ENCODE assay signal across 34 mouse cellular contexts in the genomic region with DNA sequence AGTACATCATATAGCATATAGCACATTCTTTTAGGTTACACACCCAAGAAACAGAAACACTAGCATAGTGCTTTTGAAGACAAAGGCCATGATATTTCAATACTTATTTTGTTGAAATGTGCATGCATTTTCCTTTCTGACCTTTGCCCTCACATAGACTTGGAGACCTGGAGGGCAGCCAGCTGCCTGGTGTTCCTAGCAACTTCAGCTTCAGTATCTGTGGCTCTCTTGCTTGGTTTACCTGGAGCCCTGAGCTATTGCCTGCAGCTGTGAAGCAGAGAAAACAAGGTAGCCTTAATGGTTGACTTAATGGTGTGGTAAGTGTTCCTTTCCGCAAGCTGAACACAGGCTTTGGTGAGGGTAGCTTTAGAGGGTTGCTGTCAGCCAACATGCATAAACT.
DNase-seq lines count a peak whose midpoint lies in the region; ATAC-seq and TF ChIP-seq lines count a peak whose summit lies in the region.
"Had no signal": no experiment of that assay in that cellular context is flagged by ENCODE, and none has a peak within 500 bp of the region (broad histone marks: within the 10 kb centered on the region; RNA-seq: fewer than 3 reads in every experiment).

No protein-coding gene starts in this region.

- no peak overlapping the region for H3K4me3 ChIP-seq in liver, adult 2 months (ENCODE audit: insufficient read depth, low read depth, low read length)
- H3K4me3 ChIP-seq in liver, postnatal 0 days (ENCODE audit: low read depth, low read length) = no peak overlapping the region
- no peak overlapping the region for H3K4me3 ChIP-seq in kidney, postnatal 0 days (replicated peaks; ENCODE audit: low read depth, low read length)
- H3K4me3 ChIP-seq: embryonic facial prominence, embryonic 12.5 days; gastrocnemius, adult 2 months; heart, adult 2 months; heart, embryonic 13.5 days; intestine, embryonic 15.5 days; layer of hippocampus, adult 2 months; liver, embryonic 15.5 days; lung, embryonic 15.5 days; neural tube, embryonic 12.5 days had no signal

- H3K27ac ChIP-seq in liver, adult 2 months (replicated peaks; ENCODE audit: insufficient read depth, low read depth, low read length) = no peak overlapping the region
- no peak overlapping the region for H3K27ac ChIP-seq in liver, postnatal 0 days (ENCODE audit: low read depth)
- no peak overlapping the region for H3K27ac ChIP-seq in kidney, postnatal 0 days
- H3K27ac ChIP-seq: embryonic facial prominence, embryonic 12.5 days; gastrocnemius, adult 2 months; heart, adult 2 months; heart, embryonic 13.5 days; intestine, embryonic 15.5 days; layer of hippocampus, adult 2 months; liver, embryonic 15.5 days; lung, embryonic 15.5 days; neural tube, embryonic 12.5 days; stomach, postnatal 0 days had no signal

- H3K9me3 ChIP-seq in liver, postnatal 0 days (ENCODE audit: low read length) = no peaks in the 10 kb centered on the region
- no peaks in the 10 kb centered on the region for H3K9me3 ChIP-seq in kidney, postnatal 0 days (replicated peaks; ENCODE audit: low read length)
- H3K9me3 ChIP-seq: embryonic facial prominence, embryonic 12.5 days; G1E; heart, embryonic 13.5 days; intestine, embryonic 15.5 days; liver, embryonic 15.5 days; lung, embryonic 15.5 days; neural tube, embryonic 12.5 days had no signal

- H3K79me2 ChIP-seq in liver, adult 2 months (ENCODE audit: control insufficient read depth, insufficient read depth, low read length) = no peaks in the 10 kb centered on the region

- no peak for ATAC-seq in liver, postnatal 0 days
- ATAC-seq in kidney, postnatal 0 days (replicated peaks; ENCODE audit: low FRiP score, low read depth) = no peak; the same call in 1 of the 2 replicates
- ATAC-seq: forebrain, embryonic 14.5 days; hindbrain, embryonic 16.5 days; intestine, embryonic 15.5 days; midbrain, embryonic 16.5 days had no signal

- H3K36me3 ChIP-seq in liver, adult 2 months (ENCODE audit: control insufficient read depth, insufficient read depth, low read length) = no peaks in the 10 kb centered on the region
- no peaks in the 10 kb centered on the region for H3K36me3 ChIP-seq in liver, postnatal 0 days (replicated peaks; ENCODE audit: insufficient read depth, low read length)
- H3K36me3 ChIP-seq in kidney, postnatal 0 days (ENCODE audit: insufficient read depth, low read length) = no peaks in the 10 kb centered on the region
- H3K36me3 ChIP-seq: embryonic facial prominence, embryonic 12.5 days; G1E; heart, embryonic 13.5 days; intestine, embryonic 15.5 days; liver, embryonic 15.5 days; lung, embryonic 15.5 days; neural tube, embryonic 12.5 days had no signal

- H3K9ac ChIP-seq in liver, adult 2 months (ENCODE audit: low read depth, low read length) = no peak overlapping the region
- H3K9ac ChIP-seq in liver, postnatal 0 days (replicated peaks) = no peak overlapping the region
- no peak overlapping the region for H3K9ac ChIP-seq in kidney, postnatal 0 days (ENCODE audit: low read depth, low read length)
- H3K9ac ChIP-seq: embryonic facial prominence, embryonic 12.5 days; heart, embryonic 13.5 days; intestine, embryonic 15.5 days; liver, embryonic 15.5 days; lung, embryonic 15.5 days; neural tube, embryonic 12.5 days had no signal

- H3K27me3 ChIP-seq in liver, adult 2 months (ENCODE audit: control insufficient read depth, insufficient read depth, low read length) = no peaks in the 10 kb centered on the region
- H3K27me3 ChIP-seq in liver, postnatal 0 days (ENCODE audit: insufficient read depth, low read length) = no peaks in the 10 kb centered on the region
- H3K27me3 ChIP-seq in kidney, postnatal 0 days (ENCODE audit: insufficient read depth, low read length) = no peaks in the 10 kb centered on the region
- H3K27me3 ChIP-seq: embryonic facial prominence, embryonic 12.5 days; heart, embryonic 13.5 days; intestine, embryonic 15.5 days; liver, embryonic 15.5 days; lung, embryonic 15.5 days; neural tube, embryonic 12.5 days had no signal

- intact Hi-C loops in left cerebral cortex, postnatal 4 days (cut with DNase I) = no loop called here

- H3K4me2 ChIP-seq in liver, postnatal 0 days (ENCODE audit: low read depth, low read length) = no peak overlapping the region
- no peak overlapping the region for H3K4me2 ChIP-seq in kidney, postnatal 0 days (ENCODE audit: low read length)
- H3K4me2 ChIP-seq: embryonic facial prominence, embryonic 12.5 days; heart, embryonic 13.5 days; intestine, embryonic 15.5 days; liver, embryonic 15.5 days; lung, embryonic 15.5 days; midbrain, embryonic 11.5 days; neural tube, embryonic 12.5 days had no signal

- WGBS in liver, adult 2 months = 100% methylated on average over 1 of the region's 1 CpGs
- 69% methylated on average over 1 of the region's 1 CpGs for WGBS in liver, postnatal 0 days (ENCODE audit: insufficient replicate concordance)
- WGBS in kidney, postnatal 0 days = 51% methylated on average over 1 of the region's 1 CpGs

- no peak for TF ChIP-seq EP300 in liver, postnatal 0 days (IDR thresholded peaks at IDR 0.05; ENCODE audit: low read depth)

- no peaks in the 10 kb centered on the region for H3K4me1 ChIP-seq in liver, adult 2 months (ENCODE audit: control insufficient read depth, insufficient read depth, low read length)
- no peaks in the 10 kb centered on the region for H3K4me1 ChIP-seq in liver, postnatal 0 days (ENCODE audit: insufficient read depth)
- no peaks in the 10 kb centered on the region for H3K4me1 ChIP-seq in kidney, postnatal 0 days (replicated peaks; ENCODE audit: insufficient read depth, low read length)
- H3K4me1 ChIP-seq: embryonic facial prominence, embryonic 12.5 days; heart, embryonic 13.5 days; intestine, embryonic 15.5 days; liver, embryonic 15.5 days; lung, embryonic 15.5 days; neural tube, embryonic 12.5 days had no signal

- TF ChIP-seq CTCF in liver, adult 2 months (IDR thresholded peaks at IDR 0.05; ENCODE audit: low read depth, low read length) = no peak
- no peak for TF ChIP-seq CTCF in liver, postnatal 0 days (IDR thresholded peaks at IDR 0.05; ENCODE audit: low read depth)
- TF ChIP-seq CTCF in kidney, postnatal 0 days (IDR thresholded peaks at IDR 0.05; ENCODE audit: low read depth) = no peak

- peak; percentile 4 for DNase-seq in embryo, embryonic 10 days (ENCODE audit: low spot score)
- no peak for DNase-seq in embryo, embryonic 10.5 days (ENCODE audit: low spot score)
- DNase-seq in liver, adult 2 months (ENCODE audit: extremely low read depth, low read depth, low spot score) = peak; percentile 22
- DNase-seq in liver, postnatal 0 days = no peak
- DNase-seq in kidney, postnatal 0 days (ENCODE audit: low spot score) = peak; percentile 12
- DNase-seq in kidney, postnatal 4 days = peak; percentile 20 to 28
- no peak for DNase-seq in left cerebral cortex, postnatal 4 days
- DNase-seq in spleen, postnatal 10 days (ENCODE audit: low spot score in 2 of 2) = no peak
- DNase-seq: adrenal gland, adult 8-10 months; cerebellum, adult 11-12 months; cerebellum, adult 9-11 months; gastrocnemius, adult 2 months; gastrocnemius, postnatal 36 days; heart, adult 2 months; heart, postnatal 10 days; liver; lung, postnatal 36 days; right cerebral cortex, adult 18-20 months; spleen, adult 18-20 months; thymus, adult 18-20 months; thymus, postnatal 25 days had no signal

- TF ChIP-seq POLR2A in liver, adult 2 months (IDR thresholded peaks at IDR 0.05; ENCODE audit: extremely low read depth, insufficient read depth, low read length) = no peak

Comparison
In these comparisons a context has a peak if more than half of its experiments do, and no peak if none do; other contexts are left out.
1. DNase-seq: peak in embryo, embryonic 10 days (single experiment), liver, adult 2 months (single experiment), kidney, postnatal 0 days (single experiment) and kidney, postnatal 4 days (2 of 2); none in embryo, embryonic 10.5 days (single experiment), liver, postnatal 0 days (single experiment), left cerebral cortex, postnatal 4 days (single experiment) and spleen, postnatal 10 days (0 of 2).